Mouse (Mus musculus): Measurements from ENCODE around the gene Nol4l.
A peak's percentile ranks its signal among the peaks of the same experiment; 100 is the strongest.

- no peak for TF ChIP-seq BHLHE40 (IDR thresholded peaks at IDR 0.05; ENCODE audit: borderline replicate concordance, low read depth, low read length)
- no peak for TF ChIP-seq JUND (IDR thresholded peaks at IDR 0.05; ENCODE audit: low read depth, low read length)
- TF ChIP-seq E2F4 (IDR thresholded peaks at IDR 0.05; ENCODE audit: borderline replicate concordance, low read depth, low read length) = no peak
- no peak for TF ChIP-seq NRF1 (IDR thresholded peaks at IDR 0.05; ENCODE audit: insufficient read depth, low read depth, low read length, poor library complexity, severe bottlenecking)
- no peak for TF ChIP-seq CTCF (IDR thresholded peaks at IDR 0.05 in 2 of 3, conservative IDR thresholded peaks at IDR 0.05 in 1 of 3; ENCODE audit: control insufficient read depth in 1 of 3, insufficient read depth in 1 of 3, low read depth in 2 of 3, low read length in 3 of 3, poor library complexity in 1 of 3, severe bottlenecking in 1 of 3)
- TF ChIP-seq POLR2A (IDR thresholded peaks at IDR 0.05; ENCODE audit: control insufficient read depth in 1 of 2, insufficient read depth in 1 of 2, low read depth in 1 of 2, low read length in 2 of 2, poor library complexity in 1 of 2) = peak; percentile 27 to 40; a peak in 1 of 4 replicates
- no peak for TF ChIP-seq SIN3A (IDR thresholded peaks at IDR 0.05; ENCODE audit: low read length)
- no peak for TF ChIP-seq CHD1 (IDR thresholded peaks at IDR 0.05; ENCODE audit: low read depth, low read length)
- TF ChIP-seq USF1 (IDR thresholded peaks at IDR 0.05; ENCODE audit: low read depth, low read length) = no peak
Measured at GRCm38 (mm10) chr2:153543911-153544730, 14.3 kb upstream of the Nol4l start.

All from MEL (cell line).